Mouse (Mus musculus) limb, embryonic 12.5 days (tissue): ENCODE results near the gene Nusap1. TPM values are rescaled to one million over a fixed set of nuclear protein-coding genes. Genes with fewer than 3 reads are reported as not detected.
"Not testable (repeated sequence)": the region's sequence is repeated elsewhere in the genome, so short reads cannot be mapped to it uniquely, and the experiment has no call there.

ENCODE experiments used
- ATAC-seq: fragments of 200-750 bp; cut with Nextera tagmentation; 2 replicates; pipeline ENCODE4 v1.8.0; 2017; ENCODE audit warnings: low read depth, moderate TSS enrichment; ENCODE audit not compliant: insufficient number of reproducible peaks, insufficient read depth, low FRiP score, low TSS enrichment
- H3K27ac ChIP-seq: fragments of 300-500 bp; sonication (generic); 2 replicates; pipeline ENCODE4 v1.5.1; 2016; ENCODE audit warnings: mild to moderate bottlenecking, moderate library complexity
- H3K27me3 ChIP-seq: fragments of 300-500 bp; sonication (generic); 2 replicates; pipeline ENCODE4 v1.6.1; 2016; ENCODE audit warnings: mild to moderate bottlenecking, moderate library complexity
- H3K36me3 ChIP-seq: fragments of 300-500 bp; sonication (generic); 2 replicates; pipeline ENCODE4 v1.6.1; 2016; ENCODE audit warnings: mild to moderate bottlenecking, moderate library complexity
- H3K4me1 ChIP-seq: fragments of 300-500 bp; sonication (generic); replicated peaks from 2 replicates; pipeline ENCODE4 v1.6.1; 2016
- H3K4me2 ChIP-seq: fragments of 300-500 bp; sonication (generic); 2 replicates; pipeline ENCODE4 v1.6.1; 2016; ENCODE audit warnings: mild to moderate bottlenecking, moderate library complexity
- H3K4me3 ChIP-seq: fragments of 300-500 bp; sonication (generic); replicated peaks from 2 replicates; pipeline ENCODE4 v1.5.1; 2016; ENCODE audit warnings: mild to moderate bottlenecking
- H3K9ac ChIP-seq: fragments of 300-500 bp; sonication (generic); replicated peaks from 2 replicates; pipeline ENCODE4 v1.6.1; 2016; ENCODE audit warnings: mild to moderate bottlenecking, moderate library complexity
- H3K9me3 ChIP-seq: fragments of 300-500 bp; sonication (generic); 2 replicates; pipeline ENCODE4 v1.6.1; 2016; ENCODE audit warnings: mild to moderate bottlenecking, moderate library complexity
- WGBS: fragments of 180-500 bp; shearing (Covaris S2); methylation state at CpG from one replicate; pipeline ENCODE4 v1.1.7; 2016; 5-methylcytosine and 5-hydroxymethylcytosine counted together
- polyA plus RNA-seq: library from polyadenylated mRNA; unstranded; fragments of >200 nt; fragmentation: Nextera tagmentation; extraction: Ambion mirVana; gene quantifications from 2 replicates; pipeline ENCODE4 v1.2.1, GENCODE M21; 2016

The Nusap1 gene
- polyA plus RNA-seq, 1 experiment from 2014 or later, result 90.2 TPM

- WGBS, result 86% methylated on average over 4 of the region's 4 CpGs
- Histone ChIP-seq H3K9ac (no peak overlapping the region), H3K4me1 (0 out of 2 replicates have a peak, but pooled peaks cover 4% of the 10 kb centered on the region), H3K27ac (no peak overlapping the region), H3K36me3 (peaks cover 85% of the 10 kb centered on the region), H3K9me3 (no peaks in the 10 kb centered on the region), H3K27me3 (no peaks in the 10 kb centered on the region), H3K4me2 (no peak overlapping the region), H3K4me3 (no peak overlapping the region)
- ATAC-seq, result no peak
Measured at GRCm38 (mm10) chr2:119601027-119601426, 17.1 kb upstream of the Nusap1 start.

DNA sequence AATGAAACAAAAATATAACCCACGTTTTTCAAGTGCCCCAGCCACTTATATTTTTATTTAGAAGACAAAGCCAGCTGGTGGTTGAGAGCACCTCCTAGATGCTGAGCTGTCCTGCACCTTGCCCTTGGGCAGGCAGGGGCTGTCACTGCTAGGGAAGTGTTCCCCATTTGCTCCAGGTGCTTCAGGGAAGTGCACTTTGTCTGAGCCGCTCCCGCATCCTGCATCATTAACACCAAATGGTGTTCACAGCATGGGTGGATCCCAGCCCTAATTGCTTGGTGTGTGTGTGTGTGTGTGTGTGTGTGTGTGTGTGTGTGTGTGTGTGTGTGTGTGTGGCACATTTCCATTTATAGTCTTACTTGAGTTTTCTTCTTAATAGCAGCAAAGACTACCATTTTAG is 16.5 kb upstream of the Nusap1 start:
- 48% methylated on average over 3 of the region's 3 CpGs for WGBS
- H3K4me2 ChIP-seq, H3K4me1 ChIP-seq, ATAC-seq, H3K9ac ChIP-seq, H3K4me3 ChIP-seq, H3K9me3 ChIP-seq, H3K27ac ChIP-seq, H3K27me3 ChIP-seq: not testable (repeated sequence)
- peaks cover 85% of the 10 kb centered on the region for H3K36me3 ChIP-seq

DNA sequence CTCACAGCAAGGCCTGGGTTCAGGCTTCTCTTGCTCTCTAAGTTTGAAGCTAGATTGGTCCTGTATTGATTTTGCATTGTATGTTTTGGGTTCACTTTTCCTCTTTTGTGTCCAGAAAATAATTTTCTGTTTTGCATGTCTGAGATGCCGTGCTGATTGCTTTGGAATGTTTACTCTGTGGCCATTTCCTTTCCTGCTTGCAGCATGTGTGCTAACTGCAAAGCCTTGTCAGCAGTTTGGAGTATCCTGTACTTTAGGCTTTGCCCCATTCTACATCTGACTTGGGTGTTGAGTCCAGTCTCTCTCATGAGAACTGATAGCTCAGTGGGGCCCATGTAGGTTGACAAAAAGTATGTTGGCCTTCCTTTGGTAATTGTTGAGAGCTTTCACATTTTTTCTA is 15.6 kb upstream of the Nusap1 start:
- no peaks in the 10 kb centered on the region for H3K27me3 ChIP-seq
- WGBS, result 79% methylated on average over 1 of the region's 1 CpGs
- no peaks in the 10 kb centered on the region for H3K9me3 ChIP-seq
- no peak overlapping the region for H3K9ac ChIP-seq
- no peak overlapping the region for H3K4me3 ChIP-seq
- no peak overlapping the region for H3K27ac ChIP-seq
- no peak overlapping the region for H3K4me2 ChIP-seq
- ATAC-seq, result no peak
- H3K4me1 ChIP-seq, result no peaks in the 10 kb centered on the region
- peaks cover 85% of the 10 kb centered on the region for H3K36me3 ChIP-seq

GRCm38 (mm10) chr2:119603909-119604308 is 14.2 kb upstream of the Nusap1 start:
- ATAC-seq, result no peak
- Histone ChIP-seq H3K36me3 (peaks cover 87% of the 10 kb centered on the region), H3K4me2 (no peak overlapping the region), H3K27ac (no peak overlapping the region), H3K9me3 (no peaks in the 10 kb centered on the region), H3K9ac (no peak overlapping the region), H3K4me1 (no peaks in the 10 kb centered on the region), H3K27me3 (no peaks in the 10 kb centered on the region), H3K4me3 (no peak overlapping the region)
- WGBS, result 79% methylated on average over 2 of the region's 2 CpGs

DNA sequence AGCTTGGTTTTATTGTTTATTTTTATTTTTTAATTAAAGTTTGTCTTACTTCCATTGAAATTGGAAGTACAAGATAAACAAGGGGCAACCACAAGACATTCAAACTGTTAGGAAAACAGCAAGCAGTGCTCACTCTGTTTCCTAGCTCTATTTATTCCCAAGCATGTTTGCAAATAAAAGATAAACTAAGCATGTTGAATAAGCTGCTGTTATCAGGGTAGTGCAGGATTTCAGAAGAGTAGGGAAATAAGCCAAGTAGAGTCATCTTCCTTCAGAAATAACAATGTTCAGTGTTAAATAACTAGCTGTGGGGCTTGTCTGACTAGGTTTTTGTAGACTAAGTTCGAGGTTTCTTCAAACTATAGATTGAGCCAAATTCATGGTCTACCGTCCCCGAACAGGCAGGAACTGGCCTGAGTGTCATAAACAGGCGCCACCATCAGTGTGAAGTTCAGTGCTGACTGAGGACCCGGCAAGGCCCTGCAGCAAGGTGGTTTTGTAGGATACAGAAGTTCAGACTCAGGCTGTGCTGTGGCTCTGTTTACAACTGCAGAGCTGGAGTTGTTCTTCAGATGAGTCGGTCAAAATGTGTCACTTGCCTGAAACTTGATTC is 12.6 kb upstream of the Nusap1 start:
- Histone ChIP-seq H3K4me3 (no peak overlapping the region), H3K27ac (no peak overlapping the region), H3K9ac (no peak overlapping the region), H3K4me1 (no peaks in the 10 kb centered on the region), H3K36me3 (peaks cover 84% of the 10 kb centered on the region), H3K9me3 (no peaks in the 10 kb centered on the region), H3K27me3 (no peaks in the 10 kb centered on the region), H3K4me2 (no peak overlapping the region)
- ATAC-seq, result no peak
- WGBS, result 88% methylated on average over 6 of the region's 6 CpGs

DNA sequence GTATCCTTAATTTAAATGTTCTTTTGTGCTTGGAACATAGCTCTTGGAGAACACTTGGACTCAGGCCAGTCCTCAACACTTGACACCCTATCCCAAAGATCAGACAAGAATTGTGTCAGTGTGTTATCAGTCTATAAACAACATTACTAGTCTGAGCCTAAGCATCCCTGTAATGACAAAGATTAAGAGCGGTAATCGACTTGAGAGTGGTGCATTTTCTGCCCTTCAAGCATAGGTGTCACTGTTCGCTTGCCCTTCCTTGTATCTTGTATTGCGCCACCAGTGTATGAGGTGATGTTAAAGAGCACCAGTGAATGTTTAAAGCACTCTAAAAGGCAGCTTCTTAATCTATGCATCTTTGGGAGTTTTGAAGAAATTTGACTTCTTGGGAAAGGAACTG is 11.1 kb upstream of the Nusap1 start:
- peaks cover 88% of the 10 kb centered on the region for H3K36me3 ChIP-seq
- H3K4me2 ChIP-seq, result no peak overlapping the region
- H3K9ac ChIP-seq, result no peak overlapping the region
- 95% methylated on average over 4 of the region's 4 CpGs for WGBS
- H3K4me1 ChIP-seq, result no peaks in the 10 kb centered on the region
- ATAC-seq, result no peak
- H3K27me3 ChIP-seq, result no peaks in the 10 kb centered on the region
- H3K9me3 ChIP-seq, result no peaks in the 10 kb centered on the region
- H3K4me3 ChIP-seq, result no peak overlapping the region
- H3K27ac ChIP-seq, result no peak overlapping the region

DNA sequence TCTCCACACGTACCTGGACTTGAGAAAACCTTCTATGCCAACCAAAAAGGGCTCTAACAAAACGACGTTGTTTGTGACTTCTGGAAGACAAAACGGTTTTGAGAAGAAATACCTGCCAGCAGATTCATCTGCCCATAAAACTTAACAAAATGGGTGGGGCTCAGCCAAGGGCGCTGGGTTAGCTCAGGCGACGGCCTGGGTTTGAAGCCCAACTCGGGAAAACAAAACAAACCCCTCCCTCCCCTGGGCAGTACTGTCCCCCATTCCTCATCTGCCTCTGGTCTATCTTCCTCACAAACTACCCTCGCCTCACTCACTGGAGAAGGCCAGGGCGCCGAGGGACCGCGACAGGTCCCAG is 278 bp upstream of the Nusap1 start:
- no peaks in the 10 kb centered on the region for H3K27me3 ChIP-seq
- H3K27ac ChIP-seq, result peak overlapping the region; percentile 64
- H3K4me1 ChIP-seq, result peaks cover 25% of the 10 kb centered on the region
- ATAC-seq, result no peak; the same call in 1 of the 2 replicates
- 0 out of 2 replicates have a peak, but pooled peaks cover 3% of the 10 kb centered on the region for H3K36me3 ChIP-seq
- under 1% methylated on average over 13 of the region's 13 CpGs for WGBS
- peak overlapping the region; percentile 75 for H3K9ac ChIP-seq
- H3K9me3 ChIP-seq, result no peaks in the 10 kb centered on the region
- peak overlapping the region; percentile 76 for H3K4me3 ChIP-seq
- peak overlapping the region; percentile 79 for H3K4me2 ChIP-seq

GRCm38 (mm10) chr2:119619002-119619401 is 904 bp downstream of the Nusap1 start:
- Histone ChIP-seq H3K4me2 (peak overlapping the region; percentile 72), H3K27ac (peak overlapping the region; percentile 78), H3K4me3 (peak overlapping the region; percentile 76), H3K9ac (peak overlapping the region; percentile 60), H3K4me1 (peaks cover 25% of the 10 kb centered on the region), H3K36me3 (peaks cover 13% of the 10 kb centered on the region)
- 20% methylated on average over 6 of the region's 6 CpGs for WGBS
- H3K9me3 ChIP-seq, ATAC-seq, H3K27me3 ChIP-seq: not testable (repeated sequence)

DNA sequence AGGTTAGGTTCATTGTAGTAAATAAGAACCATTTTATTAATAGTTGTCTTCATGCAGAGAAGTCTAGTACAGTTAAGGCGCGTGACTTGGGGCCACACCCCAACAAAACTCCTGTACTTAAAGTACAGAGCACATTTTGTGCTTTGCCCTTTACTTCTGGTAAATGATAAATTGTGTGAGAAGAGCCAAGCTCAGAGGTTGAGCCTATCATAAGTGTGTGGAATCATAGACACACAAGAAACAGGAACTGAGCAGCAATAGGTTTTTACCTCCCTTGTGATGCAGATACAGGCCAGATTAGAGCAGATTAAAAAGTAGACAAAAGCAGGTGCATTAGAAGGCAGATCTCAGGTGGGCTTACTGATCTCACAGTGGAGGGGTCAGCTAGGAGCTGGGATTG is 3.2 kb downstream of the Nusap1 start:
- Histone ChIP-seq H3K4me3 (no peak overlapping the region), H3K4me1 (peaks cover 25% of the 10 kb centered on the region)
- 94% methylated on average over 2 of the region's 2 CpGs for whole genome bisulfite sequencing

DNA sequence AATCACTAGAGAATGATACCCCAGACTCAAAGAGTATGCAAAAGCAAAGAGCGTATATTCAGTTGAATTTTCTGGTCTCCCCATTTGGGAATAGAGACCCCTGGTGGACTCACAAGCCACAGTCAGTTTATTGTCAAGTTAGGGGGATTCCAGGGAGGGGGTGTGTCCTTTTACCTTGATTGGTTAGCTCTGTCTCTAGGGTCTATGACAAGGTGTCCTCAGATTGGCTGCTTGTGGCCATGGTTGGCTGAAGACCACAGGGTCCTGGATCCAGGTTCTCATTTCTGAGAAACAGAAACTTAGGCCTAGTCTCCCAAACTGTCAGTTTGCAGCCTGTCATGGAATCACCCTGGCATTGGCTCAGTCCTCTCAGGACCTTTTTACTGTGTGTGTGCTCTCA is 18.7 kb downstream of the Nusap1 start:
- H3K9me3 ChIP-seq, result no peaks in the 10 kb centered on the region
- H3K27me3 ChIP-seq, result no peaks in the 10 kb centered on the region
- 79% methylated on average over 1 of the region's 1 CpGs for WGBS
- ATAC-seq, result no peak
- no peak overlapping the region for H3K4me2 ChIP-seq
- H3K36me3 ChIP-seq, result peaks cover 90% of the 10 kb centered on the region
- H3K27ac ChIP-seq, result no peak overlapping the region
- no peaks in the 10 kb centered on the region for H3K4me1 ChIP-seq
- no peak overlapping the region for H3K4me3 ChIP-seq
- no peak overlapping the region for H3K9ac ChIP-seq

More for the DNA sequence above, 3.2 kb downstream of the Nusap1 start:
- Histone ChIP-seq H3K27ac (no peak overlapping the region), H3K4me2 (peak overlapping the region; percentile 17; the same call in 1 of the 2 replicates), H3K27me3 (no peaks in the 10 kb centered on the region), H3K9me3 (no peaks in the 10 kb centered on the region), H3K9ac (no peak overlapping the region), H3K36me3 (peaks cover 32% of the 10 kb centered on the region)
- no peak for ATAC-seq

DNA sequence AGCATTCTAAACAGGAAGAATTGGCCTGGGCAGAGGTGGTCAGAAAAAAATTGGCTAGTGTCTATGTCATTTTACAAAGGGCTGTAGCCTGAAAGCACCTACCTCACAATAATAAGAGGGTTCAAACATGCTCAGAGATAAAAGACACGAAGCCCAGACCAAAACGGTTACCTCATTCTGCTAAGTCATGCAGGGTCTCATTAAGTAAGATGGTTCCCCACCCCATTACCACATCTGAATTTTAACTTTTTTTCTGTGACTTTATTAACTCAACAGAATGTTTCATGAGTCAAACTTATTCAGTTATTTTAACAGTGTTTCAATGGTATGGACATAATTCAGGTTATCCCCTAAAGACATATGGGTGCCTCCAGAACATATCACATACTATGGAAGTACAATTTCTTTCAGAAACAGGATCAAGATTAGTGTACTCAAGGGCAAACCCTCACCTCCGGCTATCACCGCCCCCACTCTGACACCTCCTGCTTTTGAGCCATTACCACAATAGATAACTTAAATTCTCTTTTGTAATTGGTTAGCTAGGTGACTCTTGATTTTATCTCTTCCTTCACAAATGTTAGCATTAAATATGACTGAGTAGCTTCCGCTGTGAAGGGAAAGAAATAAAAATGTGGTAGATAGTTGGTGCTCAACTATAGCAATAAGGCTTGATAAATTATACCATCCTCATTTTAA is 23.3 kb downstream of the Nusap1 start:
- Histone ChIP-seq H3K27ac (no peak overlapping the region), H3K9ac (no peak overlapping the region), H3K4me1 (no peaks in the 10 kb centered on the region), H3K27me3 (no peaks in the 10 kb centered on the region), H3K4me2 (no peak overlapping the region), H3K36me3 (peaks cover 93% of the 10 kb centered on the region), H3K4me3 (no peak overlapping the region), H3K9me3 (no peaks in the 10 kb centered on the region)
- WGBS, result 96% methylated on average over 5 of the region's 5 CpGs
- no peak for ATAC-seq

DNA sequence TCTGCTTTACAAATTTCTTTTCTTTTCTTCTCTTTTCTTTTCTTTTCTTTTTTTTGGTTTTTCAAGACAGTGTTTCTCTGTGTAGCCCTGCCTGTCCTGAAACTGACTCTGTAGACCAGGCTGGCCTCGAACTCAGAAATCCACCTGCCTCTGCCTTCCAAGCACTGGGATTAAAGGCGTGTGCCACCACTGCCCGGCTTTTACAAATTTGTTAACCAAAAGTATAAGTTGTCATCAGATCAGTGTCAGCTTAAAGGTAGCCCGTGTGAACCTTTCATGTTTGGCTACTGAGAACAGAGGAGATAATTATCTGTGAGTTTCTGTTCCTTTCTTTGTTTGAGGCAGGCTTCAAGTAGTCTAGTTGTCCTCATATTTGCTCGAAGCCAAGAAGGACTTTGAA is 26.2 kb downstream of the Nusap1 start:
- Histone ChIP-seq H3K27ac (no peak overlapping the region), H3K4me3 (no peak overlapping the region), H3K36me3 (peaks cover 93% of the 10 kb centered on the region), H3K9ac (no peak overlapping the region), H3K27me3 (no peaks in the 10 kb centered on the region), H3K4me2 (no peak overlapping the region), H3K9me3 (no peaks in the 10 kb centered on the region), H3K4me1 (no peaks in the 10 kb centered on the region)
- WGBS, result 92% methylated on average over 5 of the region's 5 CpGs
- ATAC-seq, result no peak
